Mouse (Mus musculus) embryonic fibroblast, embryonic 13.5 days (primary cell): ENCODE results near the gene Defb36.

Experiments
- CTCF ChIP-seq: IDR thresholded peaks from 2 replicates; pipeline ENCODE4 v1.5.1; 2011; ENCODE audit warnings: mild to moderate bottlenecking, control low read depth, low read length, moderate library complexity, borderline replicate concordance; ENCODE audit not compliant: insufficient read depth
- POLR2A ChIP-seq: IDR thresholded peaks from 2 replicates; pipeline ENCODE4 v1.6.1; 2011; ENCODE audit warnings: low read depth, mild to moderate bottlenecking, control low read depth, low read length, moderate library complexity

- TF ChIP-seq CTCF (no peak), POLR2A (no peak)
These were observed 24.0 kb upstream of the Defb36 start, which contains the start of gene Defb19 for GRCm38 (mm10) chr2:152580107-152580506.
